Mouse (Mus musculus): Measurements from ENCODE around the gene H2-D1.
"Not testable (repeated sequence)": the region's sequence is repeated elsewhere in the genome, so short reads cannot be mapped to it uniquely, and the experiment has no call there.

Gene H2-D1

DNA sequence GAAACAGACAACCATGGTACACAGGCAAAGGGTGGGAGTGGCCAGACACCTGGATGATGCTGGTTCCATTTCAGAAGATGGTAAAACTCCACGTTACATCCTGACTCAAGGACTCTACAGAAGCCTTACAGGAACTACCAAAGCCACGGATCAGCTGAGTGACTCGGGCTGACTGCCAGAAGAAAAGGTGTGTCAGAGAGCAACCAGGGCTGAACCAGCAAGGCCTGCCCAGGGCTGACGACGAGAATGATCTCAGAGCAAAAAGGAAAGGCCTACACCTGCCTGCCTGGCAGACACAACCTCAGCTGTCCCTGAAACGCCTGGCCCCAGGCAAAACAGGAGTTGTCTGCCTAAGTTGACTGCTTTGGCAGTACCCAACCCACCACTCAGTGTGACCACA is 41.9 kb downstream of the H2-D1 start:
- no peak for DNase-seq (ENCODE audit: low spot score in 2 of 2)

DNA sequence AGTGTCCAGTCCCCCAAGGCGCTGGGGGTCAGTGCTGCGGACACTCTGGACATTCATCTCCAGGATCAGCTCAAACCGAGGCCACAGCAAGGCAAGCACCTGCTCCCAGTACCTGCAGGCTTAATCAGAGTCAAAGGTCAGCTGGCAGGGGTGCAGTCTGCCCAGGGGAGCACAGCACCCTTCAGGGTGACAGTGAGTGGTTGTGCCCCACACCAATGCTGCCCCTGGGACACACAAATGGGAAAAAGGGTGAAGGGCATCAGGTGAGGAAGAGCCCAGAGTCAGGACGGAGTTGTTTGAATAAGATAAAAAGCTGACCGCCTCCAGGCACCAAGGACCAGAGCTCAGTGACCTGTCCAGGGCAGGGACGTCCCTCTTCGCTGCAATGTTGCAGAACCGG is 42.4 kb downstream of the H2-D1 start:
- DNase-seq (ENCODE audit: low spot score in 2 of 2): not testable (repeated sequence)
